Mouse (Mus musculus) lung, postnatal 25 days (tissue): ENCODE data around the gene Irf9.

ENCODE experiments used
- DNase-seq: peaks from one replicate; pipeline ENCODE4 v3.0.0; 2022; ENCODE audit warnings: low spot score

The Irf9 gene

DNA sequence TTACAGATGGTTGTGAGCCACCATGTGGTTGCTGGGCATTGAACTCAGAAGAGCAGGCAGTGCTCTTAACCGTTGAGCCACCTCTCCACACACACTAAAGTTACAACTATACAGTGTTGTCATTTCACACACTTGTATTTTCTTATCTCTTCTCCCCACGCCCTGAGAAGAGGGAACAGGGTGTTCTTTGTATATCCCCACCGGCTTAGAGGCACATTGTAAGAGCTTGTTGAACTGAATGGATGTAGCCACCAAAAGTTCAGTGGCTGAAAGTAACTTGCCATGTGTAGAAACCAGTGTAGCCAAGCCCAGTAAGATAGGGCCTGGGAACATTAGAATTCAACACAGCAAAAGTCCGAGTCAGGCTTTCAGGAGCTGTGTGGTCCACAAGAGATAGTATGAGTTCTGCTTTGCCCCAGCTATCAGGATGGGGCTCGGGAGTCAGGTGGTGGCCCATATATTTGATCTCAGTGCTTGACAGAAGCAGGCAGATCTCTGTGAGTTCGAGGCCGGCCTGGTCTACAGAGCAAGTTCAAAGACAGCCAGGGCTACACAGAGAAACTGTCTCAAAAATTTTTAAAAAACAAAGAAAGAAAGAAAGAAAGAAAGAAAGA, 11.3 kb downstream of the Irf9 start:
- DNase-seq, result no peak

DNA sequence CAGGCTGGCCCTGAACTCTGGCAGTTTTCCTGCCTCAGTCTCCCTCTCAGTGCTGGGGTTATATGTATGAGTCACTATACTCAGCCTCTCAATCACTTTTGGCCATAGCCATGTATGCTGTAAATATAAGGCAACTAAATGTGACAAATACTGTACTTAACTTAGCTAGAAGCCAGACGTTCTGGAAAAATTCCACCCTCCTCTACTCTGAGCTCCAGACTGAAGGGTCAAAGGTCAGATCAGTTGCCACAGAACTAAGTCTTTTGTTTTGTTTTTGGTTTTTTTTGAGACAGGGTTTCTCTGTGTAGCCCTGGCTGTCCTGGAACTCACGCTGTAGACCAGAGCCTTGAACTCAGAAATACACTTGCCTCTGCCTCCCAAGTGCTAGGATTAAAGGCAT, 12.5 kb downstream of the Irf9 start:
- DNase-seq, result no peak

DNA sequence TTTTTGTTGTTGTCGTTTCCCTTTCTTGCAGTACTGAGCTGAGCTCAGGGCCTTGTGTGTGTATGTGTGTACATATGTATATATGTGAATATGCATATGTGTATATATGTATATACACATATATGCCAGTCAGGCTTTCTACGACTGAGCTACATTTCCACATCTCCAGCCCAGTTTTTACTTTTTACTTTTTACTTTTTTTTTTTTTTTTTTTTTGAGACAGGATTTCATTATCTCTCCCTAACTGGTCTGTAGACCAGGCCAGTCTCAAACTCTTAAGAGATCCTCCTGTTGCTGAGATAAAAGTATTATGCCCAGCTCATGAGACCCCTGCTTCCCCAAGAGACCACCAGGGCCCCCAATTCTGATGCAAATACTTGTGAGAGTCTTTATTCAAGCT, 13.5 kb downstream of the Irf9 start:
- DNase-seq, result no peak

DNA sequence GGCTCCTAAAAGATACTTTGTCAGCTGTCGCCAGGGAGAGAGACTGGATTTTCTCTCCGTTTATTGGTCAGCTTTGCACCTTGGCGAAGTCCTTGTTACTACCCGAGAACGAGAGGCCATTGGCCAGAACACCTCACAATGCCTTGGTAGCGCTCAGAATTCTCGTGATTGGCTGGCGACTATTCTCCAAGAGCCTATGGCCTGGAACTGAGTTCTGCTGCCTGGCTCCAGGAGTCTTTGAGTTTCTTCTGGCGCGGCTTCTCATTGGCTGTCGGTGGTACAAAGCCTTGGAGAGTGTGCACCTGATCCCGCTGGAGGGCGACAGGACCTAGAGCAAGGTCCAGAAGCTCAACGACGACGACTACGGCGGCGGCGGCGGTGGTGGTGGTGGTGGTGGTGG, 14.5 kb downstream of the Irf9 start, which contains the start of gene Rec8:
Gene Rec8, plus strand, starts transcription at position 216 of the 400 bp plus-strand sequence.
- DNase-seq, result peak; percentile 47

DNA sequence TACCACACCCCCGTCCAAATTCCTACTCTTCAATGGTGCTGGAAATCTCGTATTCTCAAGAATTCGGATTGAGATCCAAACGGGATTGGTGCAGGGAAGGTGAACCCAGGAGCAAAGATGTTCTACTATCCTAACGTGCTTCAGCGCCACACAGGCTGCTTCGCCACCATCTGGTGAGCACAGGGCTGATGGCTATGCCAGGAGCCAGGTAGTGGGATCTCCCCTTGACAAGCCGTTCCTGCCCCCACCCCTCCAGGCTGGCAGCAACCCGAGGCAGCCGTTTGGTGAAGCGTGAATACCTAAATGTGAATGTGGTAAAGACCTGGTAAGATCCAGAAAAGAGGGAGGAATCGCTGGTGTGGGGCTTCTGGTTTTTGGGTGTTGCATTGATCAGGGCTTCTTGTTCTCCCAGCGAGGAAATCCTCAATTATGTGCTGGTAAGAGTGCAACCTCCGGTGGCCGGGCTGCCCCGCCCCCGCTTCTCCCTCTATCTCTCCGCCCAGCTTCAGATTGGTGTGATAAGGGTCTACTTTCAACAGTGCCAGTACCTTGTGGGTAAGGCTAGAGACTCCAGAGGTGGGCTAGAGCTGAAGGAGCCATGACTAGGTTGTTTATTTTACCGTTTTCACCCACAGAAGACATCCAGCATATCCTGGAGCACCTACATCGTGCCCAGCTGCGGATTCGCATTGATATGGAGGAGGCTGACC, 15.3 kb downstream of the Irf9 start:
- no peak for DNase-seq

DNA sequence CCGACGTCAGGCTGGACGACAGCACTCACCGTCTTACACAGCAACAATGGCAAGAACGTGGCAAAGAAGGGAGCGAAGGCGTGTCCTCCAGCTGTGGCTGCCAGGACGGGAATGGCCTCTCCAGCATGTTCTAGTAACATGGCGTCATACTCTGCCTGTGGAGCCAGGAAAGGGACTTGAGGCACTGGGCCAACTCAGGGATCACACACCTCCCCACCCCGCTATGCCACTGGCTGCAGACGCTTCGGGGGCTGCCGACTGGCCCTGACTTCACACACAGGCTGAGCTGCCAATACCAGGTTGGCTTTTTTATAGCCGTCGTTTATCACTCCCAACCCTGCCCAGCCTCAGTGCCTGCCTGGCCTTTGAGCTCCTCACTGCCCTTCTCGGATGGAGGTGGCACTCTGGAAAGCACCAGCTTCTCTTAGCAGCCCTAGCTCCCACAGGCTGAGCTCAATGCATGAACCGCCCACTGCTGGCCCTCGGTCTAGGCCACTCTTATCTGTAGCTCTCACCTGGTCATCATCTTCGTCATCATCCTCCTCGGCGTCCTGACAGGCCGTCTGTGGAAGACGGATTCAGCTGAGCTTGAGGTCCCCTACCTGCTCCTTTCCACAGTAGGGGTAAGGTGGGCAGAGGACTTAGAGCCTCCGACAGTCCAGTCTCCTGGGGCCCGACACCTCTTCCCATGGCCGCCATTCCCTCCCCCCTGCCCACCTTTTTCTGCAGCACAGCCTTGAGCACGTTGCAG, 24.9 kb downstream of the Irf9 start:
- DNase-seq, result no peak

DNA sequence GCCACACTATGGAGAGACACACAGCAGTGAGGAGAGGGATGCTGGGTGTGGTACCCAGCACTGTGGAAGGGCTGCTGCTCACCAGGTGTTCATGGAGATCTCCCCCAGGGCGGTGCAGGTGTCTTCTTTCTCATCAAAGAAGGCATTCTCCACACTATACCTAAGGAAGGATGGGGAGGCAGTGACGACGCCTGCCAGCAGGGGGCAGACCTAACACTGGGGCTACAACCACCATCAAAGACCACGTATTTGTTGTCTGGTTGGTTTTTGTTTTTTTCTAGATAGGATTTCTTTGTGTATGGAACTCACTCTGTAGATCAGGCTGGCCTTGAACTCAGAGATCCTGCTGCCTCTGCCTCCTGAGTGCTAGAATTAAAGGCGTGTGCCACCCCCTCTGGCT, 25.9 kb downstream of the Irf9 start:
- DNase-seq, result peak; percentile 51

DNA sequence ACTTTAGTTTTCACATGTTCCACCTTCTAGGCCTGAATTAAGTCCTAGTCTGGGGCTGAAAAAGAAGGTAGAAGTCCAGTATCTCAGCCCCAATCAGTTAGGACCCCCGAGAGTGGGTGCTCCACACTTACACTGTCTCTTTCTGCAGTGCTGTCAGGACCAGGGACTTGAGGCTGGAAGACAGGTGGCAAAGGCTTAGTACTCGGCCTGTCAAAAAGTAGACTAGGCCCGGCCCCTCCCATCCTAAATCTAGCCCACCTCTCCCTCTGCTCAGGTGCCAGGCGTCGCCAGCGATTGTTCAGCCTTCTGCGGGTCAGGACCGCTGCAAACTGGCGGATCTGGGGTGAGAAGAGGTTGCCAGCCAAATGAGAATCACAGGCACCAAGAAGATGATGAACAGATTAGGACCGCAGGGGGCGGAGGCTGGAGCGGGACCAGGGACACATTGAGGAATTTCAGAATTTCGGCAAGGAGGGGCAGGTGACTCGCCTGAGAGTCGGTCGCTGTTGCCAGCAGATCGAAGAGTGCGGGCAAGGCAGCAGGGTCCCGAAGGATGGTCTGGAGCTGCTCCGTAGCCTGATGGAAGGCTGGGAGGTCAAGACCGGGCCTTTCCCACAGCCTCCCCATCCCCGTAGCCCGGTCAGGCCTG, 31.6 kb downstream of the Irf9 start:
- no peak for DNase-seq

DNA sequence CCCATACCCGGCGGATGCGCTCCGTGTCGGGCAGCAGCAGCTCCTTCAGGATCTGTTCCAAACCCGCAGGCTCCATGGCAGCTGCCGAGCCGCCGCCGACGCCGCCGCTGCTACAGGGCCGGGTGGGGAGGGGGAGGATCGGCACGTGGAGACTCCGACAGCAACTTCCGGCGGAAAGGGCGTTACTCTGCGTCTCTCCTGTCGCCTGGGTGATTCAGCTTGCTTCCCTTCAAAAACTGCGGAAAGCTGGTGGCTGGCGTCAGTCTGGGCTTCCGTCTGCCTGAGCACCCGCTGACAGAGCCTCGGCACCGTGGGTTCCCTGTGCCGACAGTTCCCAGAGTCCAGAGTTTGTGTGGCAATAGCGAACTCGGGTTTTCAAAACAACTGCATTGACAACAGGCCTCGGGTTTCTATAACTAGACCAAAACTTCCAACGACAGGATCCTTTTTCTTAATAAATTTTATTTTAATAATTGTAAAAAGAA, 32.2 kb downstream of the Irf9 start, which contains the start of gene Ipo4:
Gene Ipo4, minus strand, starts transcription at position 435 of the 485 bp plus-strand sequence.
- peak; percentile 91 for DNase-seq

DNA sequence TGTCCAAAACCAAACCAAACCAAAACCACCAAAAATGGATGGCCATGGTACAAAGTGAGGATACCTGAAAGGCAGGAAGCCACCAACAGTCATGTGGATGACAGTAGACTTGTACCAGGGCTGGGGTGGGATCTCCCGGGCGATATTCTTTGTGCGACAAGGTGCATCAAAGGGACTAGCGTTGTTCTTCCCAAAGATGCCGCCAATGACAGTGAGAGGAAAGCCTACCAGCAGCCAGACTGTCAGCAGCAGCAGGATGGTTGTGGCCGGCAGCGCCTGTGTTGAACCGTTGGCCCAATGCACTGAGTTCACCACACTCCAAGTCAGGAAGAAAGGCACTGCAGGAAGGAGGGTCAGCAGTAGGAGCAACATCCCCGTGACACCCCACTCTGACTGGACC, 34.4 kb downstream of the Irf9 start, which contains the start of gene Gm49378:
Gene Gm49378, minus strand, starts transcription at position 101 of the 400 bp plus-strand sequence.
- no peak for DNase-seq

DNA sequence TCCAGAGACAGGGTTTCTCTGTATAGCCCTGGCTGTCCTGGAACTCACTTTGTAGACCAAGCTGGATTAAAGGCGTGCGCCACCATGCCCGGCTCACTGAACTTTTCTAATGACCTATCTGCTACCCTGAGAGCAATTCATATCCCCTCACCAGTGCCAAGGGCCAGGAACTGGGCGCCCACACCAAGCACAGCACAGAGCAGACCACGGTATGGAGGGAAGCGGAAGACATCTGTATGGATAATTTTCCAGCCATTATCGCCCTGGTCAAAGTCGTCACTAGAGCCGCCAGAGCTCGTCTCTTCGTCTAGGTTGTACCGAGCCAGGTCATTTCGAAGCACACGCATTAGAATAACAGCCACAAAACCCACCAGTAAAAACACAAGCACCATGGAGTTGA, 37.4 kb downstream of the Irf9 start:
- DNase-seq, result no peak

DNA sequence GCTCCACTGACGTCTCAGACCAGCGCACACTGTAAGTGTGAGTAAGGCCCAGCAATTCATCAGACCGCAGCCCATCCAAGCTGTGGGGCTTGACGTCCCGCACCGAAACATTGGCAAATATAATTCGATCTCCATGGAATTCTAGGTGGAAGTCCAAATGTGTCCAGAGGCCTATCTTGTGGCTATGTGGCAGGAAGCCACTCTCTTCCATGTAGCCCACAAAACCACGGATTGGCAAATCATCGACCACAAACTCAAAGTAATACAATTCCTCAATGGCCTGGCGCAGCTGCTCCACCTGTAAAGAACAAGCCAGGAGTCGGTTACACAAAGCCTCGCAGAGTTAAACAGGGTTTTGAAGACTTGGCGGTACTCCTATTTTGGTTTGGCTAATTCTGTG, 37.9 kb downstream of the Irf9 start:
- DNase-seq, result no peak

DNA sequence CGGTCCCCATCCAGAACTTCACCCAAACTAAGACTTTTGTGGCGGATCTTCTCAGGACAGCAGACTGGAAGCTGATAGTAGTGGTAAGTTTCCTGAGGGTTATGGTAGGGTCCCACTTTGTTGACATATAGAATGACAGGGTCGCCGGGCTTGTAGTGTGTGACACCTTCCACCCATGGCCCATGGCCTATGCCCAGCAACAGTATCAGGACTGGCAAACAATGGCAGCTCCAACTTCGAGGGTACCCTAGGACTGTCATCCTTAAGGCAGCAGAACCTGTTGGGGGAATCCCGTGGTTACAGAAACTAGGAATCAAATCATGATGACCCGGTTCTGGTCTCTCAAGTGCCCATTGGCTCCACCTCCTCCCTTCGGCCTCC, 39.3 kb downstream of the Irf9 start:
- DNase-seq, result no peak

DNA sequence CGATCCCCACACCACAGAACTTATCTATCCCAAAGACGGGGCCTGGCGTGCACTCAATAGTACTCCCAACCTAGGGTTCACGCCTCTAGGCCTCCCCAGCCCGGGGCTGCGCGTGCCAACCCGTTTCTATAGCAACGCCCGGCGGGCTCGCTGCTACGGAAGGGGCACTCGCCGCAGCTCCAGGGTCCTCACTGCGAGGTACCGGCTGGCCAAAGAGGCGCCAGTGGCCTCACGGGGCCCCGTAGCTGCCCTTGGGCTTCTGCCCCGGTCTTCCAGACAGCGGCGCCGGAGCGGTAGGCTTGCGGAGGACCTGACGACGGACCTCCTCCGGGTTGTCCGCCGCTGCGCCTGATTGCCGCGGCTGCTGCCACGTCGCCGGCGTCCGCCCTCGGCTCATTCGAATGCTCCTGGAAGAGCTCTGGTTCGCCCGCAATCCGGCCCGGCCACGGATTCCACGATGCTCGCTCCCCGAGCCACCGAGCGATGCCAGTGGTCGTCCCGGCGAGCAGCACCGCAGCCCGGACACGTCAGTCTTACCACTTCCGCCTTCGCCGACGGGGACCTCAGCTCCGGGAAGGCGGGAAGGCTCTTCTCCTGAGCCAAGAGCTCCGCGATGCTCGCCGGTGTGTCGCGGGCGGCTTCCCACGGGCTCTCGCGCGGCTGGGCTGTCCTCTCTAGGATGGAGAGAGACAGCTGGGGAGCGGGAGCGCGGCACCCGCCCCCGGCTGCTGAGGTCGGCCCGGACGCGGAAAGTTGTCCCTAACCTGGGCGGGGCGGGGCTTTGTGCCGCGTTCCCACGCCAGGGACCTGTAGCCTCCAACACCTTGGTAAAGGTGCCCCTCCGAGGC, 39.9 kb downstream of the Irf9 start, which contains the start of gene Tm9sf1:
Gene Tm9sf1, minus strand, starts transcription at position 747 of the 848 bp plus-strand sequence.
- DNase-seq, result peak; percentile 81

DNA sequence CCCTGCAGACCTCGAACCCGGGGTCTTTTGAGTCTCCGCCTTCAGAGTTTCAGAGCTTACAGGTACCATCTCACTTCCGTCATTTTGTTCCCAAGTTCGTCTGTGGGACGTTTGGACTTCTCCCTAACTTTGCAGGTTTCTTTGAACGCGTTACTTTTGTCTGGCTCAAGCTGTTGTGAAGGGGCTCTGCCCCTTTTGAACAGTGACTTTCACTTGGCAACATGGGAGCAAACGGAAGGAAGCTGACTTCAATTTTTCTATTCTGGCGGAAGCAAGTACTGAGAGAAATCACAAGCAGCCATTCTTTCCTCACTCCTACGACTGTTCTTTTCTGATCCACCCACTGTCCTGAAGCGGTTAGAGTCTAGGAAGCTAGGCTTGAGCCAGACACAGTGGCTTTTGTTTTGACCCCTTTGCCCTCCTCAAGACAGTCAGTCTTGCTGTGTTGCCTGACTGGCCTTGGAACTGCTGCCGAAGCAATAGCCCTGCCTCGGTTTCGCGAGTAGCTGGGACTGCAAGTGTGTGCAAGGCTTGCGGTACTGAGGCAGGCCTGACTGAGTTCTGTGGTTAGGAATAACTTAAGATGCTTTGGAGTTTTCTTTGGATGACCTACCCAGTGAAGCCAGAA, 41.0 kb downstream of the Irf9 start:
- DNase-seq, result peak; percentile 10

DNA sequence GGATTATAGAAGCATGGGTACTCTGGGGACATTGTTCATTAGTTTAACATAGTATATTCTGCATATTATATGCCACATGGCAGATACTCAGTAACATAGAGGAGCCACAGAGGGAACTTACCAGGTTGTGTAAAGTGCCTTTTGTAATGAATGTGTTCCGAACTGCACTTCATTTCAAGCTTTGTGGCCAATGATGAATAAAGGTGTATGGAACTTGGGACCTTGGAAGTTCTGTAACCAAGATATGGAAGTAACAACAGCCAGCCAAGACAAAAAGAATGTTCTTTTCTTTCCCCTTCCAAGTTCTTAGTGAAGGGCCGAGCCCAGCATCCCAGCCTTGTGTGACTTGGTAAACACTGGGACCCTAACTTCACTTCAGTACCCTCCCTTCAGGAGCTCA, 46.5 kb downstream of the Irf9 start, which contains the start of gene Tssk4:
Gene Tssk4, plus strand, starts transcription at position 301 of the 400 bp plus-strand sequence.
- no peak for DNase-seq

DNA sequence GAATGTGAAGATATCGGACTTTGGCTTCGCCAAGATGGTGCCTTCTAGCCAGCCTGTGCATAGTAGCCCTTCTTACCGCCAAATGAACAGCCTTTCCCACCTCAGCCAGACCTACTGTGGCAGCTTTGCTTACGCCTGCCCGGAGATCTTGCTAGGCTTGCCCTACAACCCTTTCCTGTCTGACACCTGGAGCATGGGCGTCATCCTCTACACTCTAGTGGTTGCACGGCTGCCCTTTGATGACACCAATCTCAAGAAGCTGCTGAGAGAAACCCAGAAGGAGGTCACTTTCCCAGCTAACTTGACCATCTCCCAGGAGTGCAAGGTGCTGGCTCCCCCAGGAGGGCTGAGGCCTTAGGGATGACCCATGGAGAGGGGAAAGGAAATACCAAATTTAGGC, 48.2 kb downstream of the Irf9 start:
- no peak for DNase-seq

DNA sequence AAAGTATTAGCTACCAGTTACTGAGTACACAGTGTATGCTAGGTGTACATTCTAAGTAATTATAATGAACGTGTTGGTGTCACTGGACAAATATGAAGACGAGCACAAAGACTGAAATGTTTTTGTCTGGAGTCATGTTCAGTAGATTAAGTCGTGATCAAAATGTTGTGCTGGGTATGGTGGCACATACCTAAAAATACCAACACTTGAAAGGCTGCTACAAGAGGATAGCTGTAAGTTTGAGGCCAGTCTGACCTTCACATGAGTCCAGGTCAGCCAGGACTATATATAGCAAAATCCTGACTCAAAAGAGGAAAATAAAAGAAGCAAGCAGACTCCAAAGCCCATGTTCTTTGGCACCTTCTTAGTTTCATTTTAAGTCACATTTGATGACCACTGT, 53.6 kb downstream of the Irf9 start:
- DNase-seq, result no peak

DNA sequence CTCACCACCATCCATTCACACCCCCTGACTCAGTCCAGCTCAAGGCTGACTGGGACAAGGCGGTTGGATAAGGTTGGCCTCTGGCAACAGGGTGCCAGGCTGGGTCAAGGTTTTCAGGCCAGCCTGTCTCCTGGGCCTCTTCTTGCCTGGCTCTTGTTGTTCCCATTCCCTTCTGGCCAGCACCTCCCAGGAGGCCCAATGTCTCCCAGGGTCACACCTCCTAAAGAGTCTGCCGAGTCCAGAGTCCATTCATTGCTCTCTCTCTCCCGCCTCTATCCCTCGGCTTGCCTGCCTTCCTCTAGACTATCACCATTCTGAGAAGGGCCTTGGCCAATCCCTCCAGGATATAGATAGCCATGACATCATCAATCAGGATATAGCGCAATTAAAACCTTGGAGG, 54.6 kb downstream of the Irf9 start:
- DNase-seq, result no peak
